Mouse (Mus musculus) thymus, adult 2 months (tissue): ENCODE measurements around the gene Ccdc134.

Source experiments
- CTCF ChIP-seq: fragments of 200-500 bp; IDR thresholded peaks from 2 replicates; pipeline ENCODE4 v1.5.1; 2012; ENCODE audit warnings: mild to moderate bottlenecking, control low read depth, low read length, moderate library complexity, borderline replicate concordance; ENCODE audit not compliant: control insufficient read depth, poor library complexity, insufficient read depth; ENCODE audit errors: extremely low read depth
- POLR2A ChIP-seq: fragments of 200-500 bp; IDR thresholded peaks from 2 replicates; pipeline ENCODE4 v1.6.1; 2012; ENCODE audit warnings: mild to moderate bottlenecking, low read length, control low read depth, moderate library complexity; ENCODE audit not compliant: control insufficient read depth, poor library complexity, insufficient read depth; ENCODE audit errors: extremely low read depth

GRCm38 (mm10) chr15:82175091-82175490 lies 47.4 kb downstream of the Ccdc134 start:
- TF ChIP-seq POLR2A (no peak), CTCF (no peak)
